Mouse (Mus musculus): Measurements from ENCODE around the gene Bdh2.

GRCm38 (mm10) chr3:135285807-135286206 lies 4.8 kb downstream of the Bdh2 start:
- TF ChIP-seq CTCF (conservative IDR thresholded peaks at IDR 0.05; ENCODE audit: low read length), result no peak
- no peak for TF ChIP-seq NANOG (IDR thresholded peaks at IDR 0.05; ENCODE audit: borderline replicate concordance, low read length)

Data from E14TG2a.4 (cell line).